Mouse (Mus musculus): ENCODE measurements around the gene Nek9. TPM values are rescaled to one million over a fixed set of nuclear protein-coding genes. Genes with fewer than 3 reads are reported as not detected.

The Nek9 gene
- polyA plus RNA-seq, 2 experiments from 2014 or later: 12.2 to 12.4 TPM

GRCm38 (mm10) chr12:85346374-85346773, 7.2 kb upstream of the Nek9 start:
- ATAC-seq: peak; percentile 54

DNA sequence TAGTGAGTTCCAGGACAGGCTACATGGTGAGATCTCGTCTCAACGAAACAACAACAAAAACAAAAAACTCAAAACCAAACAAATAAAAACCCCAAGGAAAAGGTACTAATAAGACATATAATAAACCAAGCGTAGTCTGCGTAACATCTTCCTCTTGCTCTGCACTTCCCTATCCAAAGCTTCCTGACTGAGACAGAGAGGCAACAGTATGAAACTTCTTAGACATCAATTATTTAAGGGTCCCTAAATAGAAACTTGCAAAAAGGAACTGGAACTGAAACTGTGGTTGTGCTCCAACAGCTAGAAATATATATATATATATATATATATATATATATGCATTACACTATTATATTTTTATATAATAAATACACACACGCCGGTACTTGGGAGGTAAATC, 6.4 kb upstream of the Nek9 start:
- no peak for ATAC-seq

GRCm38 (mm10) chr12:85344252-85344651, 5.1 kb upstream of the Nek9 start:
- ATAC-seq: no peak

- no peak for ATAC-seq
Observed at GRCm38 (mm10) chr12:85342310-85342709, 3.1 kb upstream of the Nek9 start.

DNA sequence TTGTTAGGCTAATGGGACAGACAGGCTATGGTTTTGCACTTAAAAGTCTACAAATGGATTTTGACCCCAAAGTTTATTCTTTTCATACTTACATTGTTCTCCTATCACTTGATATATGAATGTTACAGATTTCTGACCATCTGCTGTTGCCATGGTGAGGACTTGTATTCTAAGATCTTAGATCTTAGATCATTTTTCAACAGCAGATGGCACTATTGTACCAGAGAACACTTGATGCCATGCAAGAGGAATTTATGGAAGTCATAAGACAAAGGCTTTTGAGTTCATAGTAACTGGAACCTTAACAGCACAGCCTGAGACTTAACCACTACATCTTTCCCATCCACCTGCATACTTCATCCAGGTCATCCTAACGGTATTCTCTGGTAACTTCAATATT, 2.0 kb upstream of the Nek9 start:
- ATAC-seq: no peak

DNA sequence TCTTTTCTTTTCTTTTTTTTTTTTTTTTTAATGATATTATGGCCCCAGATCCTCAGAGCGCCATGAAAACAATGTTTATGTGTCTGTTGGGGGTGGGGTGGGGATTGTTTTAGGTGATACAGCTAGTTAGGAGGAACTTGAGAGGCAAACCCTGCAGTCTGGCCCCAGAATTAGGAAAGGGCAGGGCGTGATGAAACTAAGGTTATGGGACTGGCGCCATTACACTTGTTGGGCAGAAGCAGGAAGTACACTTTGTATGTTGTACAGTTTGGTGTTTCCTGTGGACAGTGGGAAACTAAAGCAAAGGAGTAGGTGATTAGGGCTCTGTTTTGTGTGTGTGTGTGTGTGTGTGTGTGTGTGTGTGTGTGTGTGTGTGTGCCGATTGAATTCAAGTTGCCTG, 785 bp upstream of the Nek9 start:
- ATAC-seq: no peak

GRCm38 (mm10) chr12:85338815-85339214, 347 bp downstream of the Nek9 start:
- ATAC-seq: peak; percentile 41

DNA sequence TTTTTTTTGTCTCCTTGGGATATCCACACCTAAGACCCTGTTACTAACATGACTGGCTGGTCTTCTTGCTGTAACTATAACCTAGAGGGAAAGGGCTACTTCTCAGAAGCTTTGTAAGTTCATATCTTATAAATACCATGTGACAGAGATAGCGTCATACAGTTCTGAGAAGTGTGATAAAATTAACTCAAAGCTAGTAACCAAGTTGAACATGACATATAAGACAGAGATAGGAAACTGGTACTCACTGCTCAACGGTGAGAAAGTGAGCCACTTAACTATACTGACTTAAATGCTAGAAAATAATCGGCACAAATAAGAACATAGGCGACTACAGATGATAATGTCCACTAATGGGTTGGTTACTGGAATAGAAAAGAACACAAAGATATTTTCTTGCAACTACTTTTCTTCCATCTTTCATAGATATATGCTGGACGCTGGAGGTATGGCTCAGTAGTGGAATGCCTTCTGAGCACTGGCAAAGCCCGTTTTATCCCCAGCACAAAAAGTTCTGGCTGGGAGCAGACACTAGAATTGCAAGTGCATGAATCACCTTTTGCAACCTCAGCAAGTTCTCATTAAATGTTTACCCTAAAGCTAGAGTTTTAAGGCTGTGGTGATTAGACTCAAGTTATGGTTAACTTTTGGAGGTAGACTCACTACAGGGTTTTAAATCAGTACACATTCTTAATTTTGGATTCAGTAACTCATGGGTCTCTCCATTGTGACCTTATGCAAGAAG, 1.4 kb downstream of the Nek9 start:
- no peak for ATAC-seq

DNA sequence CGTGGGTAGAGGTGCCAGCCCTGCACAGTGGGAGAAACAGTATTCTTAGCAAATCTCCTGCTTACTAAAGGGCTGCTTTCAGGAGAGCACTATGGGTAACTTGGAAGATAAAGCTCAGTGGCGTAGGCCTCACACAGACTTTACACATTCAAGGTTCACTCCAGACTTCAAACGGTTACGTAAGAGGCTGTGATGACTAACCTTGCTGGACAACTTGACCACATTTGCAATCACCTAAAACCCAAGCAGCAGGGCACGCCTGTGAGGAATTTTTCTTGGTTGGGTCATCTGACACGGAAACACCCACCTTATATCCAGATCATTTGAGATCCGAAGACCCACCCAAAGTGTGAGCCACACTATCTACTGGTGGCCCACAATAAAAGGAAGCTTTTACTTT, 9.0 kb downstream of the Nek9 start:
- ATAC-seq: no peak

GRCm38 (mm10) chr12:85308651-85309050, 30.5 kb downstream of the Nek9 start:
- ATAC-seq: no peak

- peak; percentile 70 for ATAC-seq
Observed at GRCm38 (mm10) chr12:85305247-85305892, 33.8 kb downstream of the Nek9 start.

- peak; percentile 72 for ATAC-seq
Observed at GRCm38 (mm10) chr12:85304725-85305124, 34.4 kb downstream of the Nek9 start.

GRCm38 (mm10) chr12:85303256-85303655, 35.9 kb downstream of the Nek9 start:
- no peak for ATAC-seq

DNA sequence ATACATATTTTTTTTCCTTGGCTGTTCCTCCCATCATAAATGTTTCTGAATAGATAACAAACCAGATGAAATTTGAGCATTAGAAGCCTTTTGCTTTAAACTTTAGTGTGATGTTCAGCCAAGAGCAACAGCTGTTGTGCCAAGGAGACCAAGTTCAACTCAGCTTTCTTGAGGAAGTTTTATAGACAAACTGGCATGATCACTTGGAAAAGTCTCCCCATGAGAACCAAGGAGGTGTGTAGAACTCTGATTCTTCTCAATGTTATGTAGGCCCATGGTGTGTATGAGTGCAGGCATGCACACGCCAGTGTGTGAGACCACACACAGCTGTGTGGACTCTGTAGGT, 40.4 kb downstream of the Nek9 start:
- ATAC-seq: no peak

DNA sequence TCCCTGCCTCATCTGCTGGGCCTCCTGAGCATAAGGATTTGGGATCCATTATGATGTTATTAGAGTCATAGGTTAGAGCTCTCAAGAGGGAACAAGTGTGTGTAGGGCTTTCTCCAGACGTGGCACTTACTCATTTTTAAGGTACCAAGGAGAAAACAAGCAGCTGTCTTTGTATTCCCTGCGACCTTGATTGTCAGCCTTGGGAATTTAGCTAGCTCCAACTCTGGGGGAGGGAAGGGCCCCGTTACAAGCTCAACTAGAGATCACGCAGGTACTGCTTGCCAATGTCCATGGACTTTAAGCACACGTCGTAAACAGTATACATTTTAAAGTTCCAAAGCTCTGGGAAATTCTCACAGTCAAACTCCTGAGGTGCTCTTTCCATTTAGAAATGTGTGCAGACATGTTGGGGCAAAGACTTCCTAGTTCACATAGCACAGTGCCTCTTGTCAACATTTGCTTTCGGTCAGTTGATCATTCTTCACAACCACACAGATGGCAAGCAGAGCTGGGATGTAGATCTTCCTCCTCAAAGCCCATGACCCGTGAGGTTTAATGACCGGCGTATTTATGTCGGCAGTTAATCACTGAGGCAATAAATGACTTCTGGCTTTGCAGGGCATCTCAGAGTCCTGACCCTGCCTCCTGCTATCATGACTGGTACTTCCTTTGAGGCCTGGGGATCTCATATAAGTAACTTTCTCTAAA, 40.9 kb downstream of the Nek9 start:
- no peak for ATAC-seq

DNA sequence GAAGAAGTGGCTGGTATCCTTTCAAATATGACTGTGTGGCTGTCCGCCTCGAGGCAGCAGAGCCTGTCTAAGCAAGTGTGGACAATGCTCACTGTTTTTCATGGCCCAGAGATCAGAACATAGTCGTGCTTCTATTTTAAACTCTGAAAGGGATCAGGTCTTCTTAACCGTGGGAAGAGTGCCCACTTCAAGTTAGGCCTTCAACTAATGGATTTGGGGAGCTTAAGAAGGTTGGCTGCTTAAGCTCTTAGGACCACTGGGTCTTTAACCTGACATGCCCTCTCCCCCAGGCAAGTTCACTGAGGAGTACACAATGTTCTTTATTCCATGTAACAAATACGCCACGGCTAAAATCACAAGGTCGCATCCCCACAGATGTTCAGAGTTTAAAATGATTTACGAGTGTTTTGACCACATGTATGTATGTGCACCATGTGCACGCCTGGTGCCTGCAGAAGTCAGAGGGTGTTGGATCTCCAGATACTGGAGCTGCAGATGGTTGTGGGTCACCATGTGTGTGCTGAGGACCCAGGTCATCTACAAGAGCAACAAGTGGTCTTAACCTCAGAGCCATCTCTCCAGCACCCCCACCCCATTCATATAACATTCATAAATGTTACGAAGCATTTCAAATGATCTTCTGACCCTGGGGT, 41.7 kb downstream of the Nek9 start:
- ATAC-seq: no peak

DNA sequence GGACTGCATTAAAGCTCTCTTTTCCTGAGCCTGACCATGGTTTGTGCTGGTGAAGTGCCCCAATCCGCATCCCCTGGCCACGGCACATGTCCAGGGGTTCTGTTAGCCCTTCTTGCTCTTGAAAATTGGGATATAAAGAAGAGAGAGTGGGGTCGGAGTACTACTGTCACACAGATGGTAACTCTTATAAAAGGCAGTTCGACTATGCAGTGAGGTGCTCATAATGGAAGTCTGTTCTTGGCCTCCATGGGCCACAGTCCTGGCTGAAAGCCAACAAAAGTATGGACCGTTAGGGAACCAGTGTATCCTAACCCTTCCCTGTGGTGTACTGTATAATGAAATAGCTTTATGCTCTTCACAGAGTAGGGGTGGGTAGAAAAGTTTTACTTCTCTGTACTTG, 42.2 kb downstream of the Nek9 start:
- no peak for ATAC-seq

- no peak for ATAC-seq
Observed at GRCm38 (mm10) chr12:85295506-85295905, 43.7 kb downstream of the Nek9 start.

DNA sequence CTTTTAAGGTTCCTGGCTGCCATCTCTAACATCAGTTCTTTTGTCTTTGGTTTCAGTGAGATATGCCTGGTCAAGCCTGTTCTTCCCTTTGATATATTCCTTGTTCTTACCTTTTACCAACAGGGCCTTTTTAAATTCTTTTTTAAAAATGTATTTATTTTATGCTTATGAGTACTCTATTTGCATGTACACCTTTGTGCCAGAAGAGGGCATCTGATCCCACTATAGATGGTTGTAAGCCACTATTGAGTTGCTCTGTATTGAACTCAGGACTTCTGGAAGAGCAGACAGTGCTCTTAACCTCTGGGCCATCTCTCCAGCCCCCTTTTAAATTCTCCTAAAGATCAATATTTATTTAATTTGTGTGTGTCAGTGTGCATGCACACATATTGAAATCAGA, 46.3 kb downstream of the Nek9 start:
- no peak for ATAC-seq

DNA sequence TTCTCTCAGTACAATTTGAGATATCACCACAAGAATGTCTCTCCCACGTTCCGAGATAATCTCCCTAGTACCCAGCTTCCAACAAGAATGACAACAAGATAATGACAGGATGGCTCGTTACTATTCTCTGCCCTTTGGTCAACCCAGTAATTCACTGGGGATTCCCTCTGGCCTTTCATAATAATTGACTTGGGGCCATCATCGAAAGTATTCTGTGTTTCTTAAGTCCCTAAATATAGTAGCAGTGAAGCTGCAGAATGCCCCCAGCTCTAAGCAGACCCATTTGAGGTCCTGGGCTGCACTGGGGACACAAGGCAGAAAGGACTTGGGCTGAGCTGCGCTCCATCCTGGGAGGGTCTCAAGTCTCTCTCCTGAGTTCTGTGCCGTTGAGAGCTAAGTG, 46.9 kb downstream of the Nek9 start:
- ATAC-seq: no peak

DNA sequence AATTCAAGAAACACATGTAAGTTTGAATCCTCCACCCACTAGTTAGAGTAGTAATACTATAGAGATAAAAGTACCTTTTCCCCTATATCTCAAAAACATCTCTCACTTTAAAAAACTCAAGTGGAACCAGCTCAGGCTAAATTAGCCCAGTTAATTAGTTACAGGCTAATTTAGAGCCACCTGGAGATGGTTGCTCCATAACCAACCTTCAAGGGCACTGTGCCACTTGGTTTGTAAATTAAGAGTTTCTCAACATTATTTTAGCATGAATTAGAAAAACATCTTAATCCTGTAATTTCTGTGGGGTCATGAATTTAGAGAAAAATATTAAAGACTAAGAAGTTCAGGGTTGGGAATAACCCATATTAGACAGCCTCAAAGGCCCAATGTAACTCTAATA, 47.6 kb downstream of the Nek9 start:
- no peak for ATAC-seq

- no peak for ATAC-seq
Observed at GRCm38 (mm10) chr12:85290633-85291032, 48.5 kb downstream of the Nek9 start.
